Mouse (Mus musculus): ENCODE data around the gene Aar2.

Gene Aar2

GRCm38 (mm10) chr2:156566512-156566911, 19.1 kb downstream of the Aar2 start:
- no peak for DNase-seq (ENCODE audit: low read depth, low spot score)

- DNase-seq (ENCODE audit: low read depth, low spot score), result no peak
These were observed 21.3 kb downstream of the Aar2 start for GRCm38 (mm10) chr2:156568647-156569046.

- DNase-seq (ENCODE audit: low read depth, low spot score), result no peak
These were observed 21.9 kb downstream of the Aar2 start for GRCm38 (mm10) chr2:156569261-156569660.

GRCm38 (mm10) chr2:156571521-156571920, 24.1 kb downstream of the Aar2 start:
- no peak for DNase-seq (ENCODE audit: low read depth, low spot score)

- DNase-seq (ENCODE audit: low read depth, low spot score), result peak; percentile 57
These were observed 29.6 kb downstream of the Aar2 start for GRCm38 (mm10) chr2:156576850-156577587.

- DNase-seq (ENCODE audit: low read depth, low spot score), result no peak
These were observed 33.1 kb downstream of the Aar2 start for GRCm38 (mm10) chr2:156580507-156580906.

GRCm38 (mm10) chr2:156581244-156581643, 33.9 kb downstream of the Aar2 start:
- peak; percentile 95 for DNase-seq (ENCODE audit: low read depth, low spot score)

- no peak for DNase-seq (ENCODE audit: low read depth, low spot score)
These were observed 35.5 kb downstream of the Aar2 start for GRCm38 (mm10) chr2:156582887-156583286.

GRCm38 (mm10) chr2:156584154-156584796, 36.9 kb downstream of the Aar2 start:
- no peak for DNase-seq (ENCODE audit: low read depth, low spot score)

- DNase-seq (ENCODE audit: low read depth, low spot score), result peak; percentile 44
These were observed 37.5 kb downstream of the Aar2 start for GRCm38 (mm10) chr2:156584797-156585471.

- no peak for DNase-seq (ENCODE audit: low read depth, low spot score)
These were observed 42.1 kb downstream of the Aar2 start for GRCm38 (mm10) chr2:156589481-156589880.

- no peak for DNase-seq (ENCODE audit: low read depth, low spot score)
These were observed 47.7 kb downstream of the Aar2 start for GRCm38 (mm10) chr2:156594987-156595490.

- no peak for DNase-seq (ENCODE audit: low read depth, low spot score)
These were observed 55.2 kb downstream of the Aar2 start for GRCm38 (mm10) chr2:156602581-156602980.

GRCm38 (mm10) chr2:156603671-156604070, 56.3 kb downstream of the Aar2 start:
- no peak for DNase-seq (ENCODE audit: low read depth, low spot score)

GRCm38 (mm10) chr2:156605144-156605543, 57.8 kb downstream of the Aar2 start:
- DNase-seq (ENCODE audit: low read depth, low spot score), result no peak

- DNase-seq (ENCODE audit: low read depth, low spot score), result no peak
These were observed 58.6 kb downstream of the Aar2 start for GRCm38 (mm10) chr2:156605971-156606370.

- no peak for DNase-seq (ENCODE audit: low read depth, low spot score)
These were observed 65.7 kb downstream of the Aar2 start for GRCm38 (mm10) chr2:156613081-156613540.

- no peak for DNase-seq (ENCODE audit: low read depth, low spot score)
These were observed 66.3 kb downstream of the Aar2 start, which contains the start of gene Dlgap4 for GRCm38 (mm10) chr2:156613541-156614257. TSS of gene Dlgap4 (plus strand) at chr2:156613705.

GRCm38 (mm10) chr2:156614258-156614556, 66.8 kb downstream of the Aar2 start:
- no peak for DNase-seq (ENCODE audit: low read depth, low spot score)

- no peak for DNase-seq (ENCODE audit: low read depth, low spot score)
These were observed 67.6 kb downstream of the Aar2 start for GRCm38 (mm10) chr2:156614661-156615654.

GRCm38 (mm10) chr2:156616513-156616912, 69.1 kb downstream of the Aar2 start:
- DNase-seq (ENCODE audit: low read depth, low spot score), result no peak
